Mouse (Mus musculus) hematopoietic stem cell, adult 5-6 weeks (primary cell): ENCODE measurements around the gene Glrx3. TPM values are rescaled to one million over a fixed set of nuclear protein-coding genes. Genes with fewer than 3 reads are reported as not detected.
A peak's percentile ranks its signal among the peaks of the same experiment; 100 is the strongest.
"Not testable (repeated sequence)": the region's sequence is repeated elsewhere in the genome, so short reads cannot be mapped to it uniquely, and the experiment has no call there.

Experiments
- ATAC-seq, 2 experiments: fragments of 125-278 bp in 1 of 2; replicated peaks in 1 of 2; 2 replicates each; pipeline ENCODE4 v1.8.0; 2016 to 2017; ENCODE audit warnings: inconsistent platforms in 2 of 2, mild to moderate bottlenecking in 2 of 2, moderate number of reproducible peaks in 2 of 2, low read depth in 1 of 2, moderate TSS enrichment in 1 of 2; ENCODE audit not compliant: low FRiP score in 2 of 2, poor library complexity in 2 of 2, severe bottlenecking in 2 of 2, insufficient read depth in 1 of 2, low TSS enrichment in 1 of 2
- total RNA-seq: library from RNA; stranded (forward); fragments of 172-1452, 232-1000 nt; gene quantifications from 2 replicates; pipeline ENCODE4 v1.2.3, GENCODE M21; 2017

The Glrx3 gene
- 136 and 167 TPM in 2 replicates for total RNA-seq

- peak; percentile 99 to 100 for ATAC-seq
Measured at GRCm38 (mm10) chr7:137437440-137438178, at the start of gene Glrx3. Glrx3 (plus strand) TSS chr7:137437614.

- no peak for ATAC-seq
Measured at GRCm38 (mm10) chr7:137387863-137388262, 49.6 kb upstream of the Glrx3 start.

- ATAC-seq, result no peak
Measured at GRCm38 (mm10) chr7:137395421-137395820, 42.0 kb upstream of the Glrx3 start.

- ATAC-seq, result no peak
Measured at GRCm38 (mm10) chr7:137397361-137397910, 40.0 kb upstream of the Glrx3 start.

- ATAC-seq, result no peak
Measured at GRCm38 (mm10) chr7:137398973-137399372, 38.4 kb upstream of the Glrx3 start.

GRCm38 (mm10) chr7:137404146-137404545, 33.3 kb upstream of the Glrx3 start:
- ATAC-seq, result no peak

- no peak for ATAC-seq
Measured at GRCm38 (mm10) chr7:137407428-137408058, 29.9 kb upstream of the Glrx3 start.

GRCm38 (mm10) chr7:137410337-137411197, 26.8 kb upstream of the Glrx3 start, which contains the start of gene 9430038I01Rik:
9430038I01Rik (minus strand) TSS chr7:137410762.
- peak; percentile 97 to 98 for ATAC-seq

GRCm38 (mm10) chr7:137414710-137415109, 22.7 kb upstream of the Glrx3 start:
- no peak for ATAC-seq

- ATAC-seq, result no peak
Measured at GRCm38 (mm10) chr7:137420550-137420949, 16.9 kb upstream of the Glrx3 start.

GRCm38 (mm10) chr7:137421236-137421635, 16.2 kb upstream of the Glrx3 start:
- no peak for ATAC-seq

GRCm38 (mm10) chr7:137426693-137427092, 10.7 kb upstream of the Glrx3 start:
- ATAC-seq, result no peak

- no peak for ATAC-seq
Measured at GRCm38 (mm10) chr7:137431769-137432603, 5.4 kb upstream of the Glrx3 start.

GRCm38 (mm10) chr7:137436901-137437300, 513 bp upstream of the Glrx3 start:
- ATAC-seq, result 0 out of 4 replicates have a peak, but pooled peaks of 1 of the 2 experiments have one; percentile 3

GRCm38 (mm10) chr7:137438179-137438550, 751 bp downstream of the Glrx3 start:
- 0 out of 4 replicates have a peak, but pooled peaks have one; percentile 12 to 37 for ATAC-seq

GRCm38 (mm10) chr7:137438962-137439361, 1.5 kb downstream of the Glrx3 start:
- ATAC-seq, result not testable (repeated sequence)

GRCm38 (mm10) chr7:137442951-137443350, 5.5 kb downstream of the Glrx3 start:
- no peak for ATAC-seq
